Mouse (Mus musculus) liver, embryonic 15.5 days (tissue): Measurements from ENCODE around the gene St3gal6. TPM values are rescaled to one million over a fixed set of nuclear protein-coding genes. Genes with fewer than 3 reads are reported as not detected.
"Not testable (repeated sequence)": the region's sequence is repeated elsewhere in the genome, so short reads cannot be mapped to it uniquely, and the experiment has no call there.

Source experiments
- ATAC-seq: fragments of 200-750 bp; cut with Nextera tagmentation; 2 replicates; pipeline ENCODE4 v1.8.0; 2017; ENCODE audit warnings: moderate number of reproducible peaks, mild to moderate bottlenecking, moderate library complexity; ENCODE audit not compliant: insufficient read depth
- H3K27ac ChIP-seq: fragments of 300-500 bp; sonication (generic); replicated peaks from 2 replicates; pipeline ENCODE4 v1.5.1; 2015; ENCODE audit warnings: mild to moderate bottlenecking, inconsistent platforms
- H3K27me3 ChIP-seq: fragments of 300-500 bp; sonication (generic); 2 replicates; pipeline ENCODE4 v1.6.1; 2015; ENCODE audit warnings: mild to moderate bottlenecking, inconsistent platforms
- H3K36me3 ChIP-seq: fragments of 300-500 bp; sonication (generic); replicated peaks from 2 replicates; pipeline ENCODE4 v1.6.1; 2015; ENCODE audit warnings: moderate library complexity, mild to moderate bottlenecking, inconsistent platforms
- H3K4me1 ChIP-seq: fragments of 300-500 bp; sonication (generic); replicated peaks from 2 replicates; pipeline ENCODE4 v1.6.1; 2015; ENCODE audit warnings: inconsistent platforms
- H3K4me2 ChIP-seq: fragments of 300-500 bp; sonication (generic); 2 replicates; pipeline ENCODE4 v1.6.1; 2015; ENCODE audit warnings: moderate library complexity, mild to moderate bottlenecking, inconsistent platforms
- H3K4me3 ChIP-seq: fragments of 300-500 bp; sonication (generic); replicated peaks from 2 replicates; pipeline ENCODE4 v1.5.1; 2015; ENCODE audit warnings: mild to moderate bottlenecking, inconsistent platforms
- H3K9ac ChIP-seq: fragments of 300-500 bp; sonication (generic); 2 replicates; pipeline ENCODE4 v1.6.1; 2015; ENCODE audit warnings: moderate library complexity, mild to moderate bottlenecking, inconsistent platforms
- H3K9me3 ChIP-seq: fragments of 300-500 bp; sonication (generic); replicated peaks from 2 replicates; pipeline ENCODE4 v1.6.1; 2016; ENCODE audit warnings: inconsistent platforms
- WGBS: fragments of 180-500 bp; shearing (Covaris S2); methylation state at CpG from one replicate; pipeline ENCODE4 v1.1.7; 2015; ENCODE audit warnings: mixed read lengths; ENCODE audit not compliant: insufficient replicate concordance; 5-methylcytosine and 5-hydroxymethylcytosine counted together
- polyA plus RNA-seq: library from polyadenylated mRNA; unstranded; fragments of >200 nt; fragmentation: Nextera tagmentation; extraction: Ambion mirVana; gene quantifications from 2 replicates; pipeline ENCODE4 v1.2.1, GENCODE M21; 2015

The St3gal6 gene
- polyA plus RNA-seq, 1 experiment from 2014 or later: 25.7 TPM

- no peak for ATAC-seq
- H3K4me2 ChIP-seq: no peak overlapping the region
- H3K9me3 ChIP-seq: no peaks in the 10 kb centered on the region
- H3K4me1 ChIP-seq: peaks cover 13% of the 10 kb centered on the region
- no peaks in the 10 kb centered on the region for H3K27me3 ChIP-seq
- no peak overlapping the region for H3K9ac ChIP-seq
- peak overlapping the region; percentile 16; the same call in 1 of the 2 replicates for H3K27ac ChIP-seq
- no peak overlapping the region for H3K4me3 ChIP-seq
- WGBS: 68% methylated on average over 3 of the region's 3 CpGs
- H3K36me3 ChIP-seq: peaks cover 74% of the 10 kb centered on the region
These were observed 48.4 kb downstream of the St3gal6 start for GRCm38 (mm10) chr16:58475544-58476154.

DNA sequence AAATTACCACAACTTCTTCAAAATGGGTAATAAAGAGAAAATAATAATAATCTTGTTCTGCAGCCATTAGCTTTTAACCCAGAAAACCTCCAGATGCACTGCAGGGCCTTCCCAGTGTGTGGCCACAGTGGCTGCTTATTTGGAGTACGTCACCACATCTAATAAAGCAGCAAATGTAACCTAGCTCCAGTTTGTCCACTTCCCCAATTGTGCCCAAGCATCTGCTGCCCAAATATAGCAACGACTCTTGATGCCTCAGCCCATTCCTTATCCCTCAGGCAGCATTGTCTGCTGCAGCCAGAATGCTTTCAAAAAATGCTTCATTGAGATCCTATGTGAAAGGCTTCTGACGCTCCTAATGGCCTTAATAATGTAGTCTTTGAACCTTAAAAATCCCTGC lies 49.2 kb downstream of the St3gal6 start:
- WGBS: 56% methylated on average over 3 of the region's 3 CpGs
- Histone ChIP-seq H3K4me1 (peaks cover 15% of the 10 kb centered on the region), H3K4me3 (no peak overlapping the region), H3K27ac (no peak overlapping the region), H3K9ac (no peak overlapping the region), H3K9me3 (no peaks in the 10 kb centered on the region), H3K4me2 (no peak overlapping the region), H3K36me3 (peaks cover 78% of the 10 kb centered on the region), H3K27me3 (no peaks in the 10 kb centered on the region)
- ATAC-seq: no peak

DNA sequence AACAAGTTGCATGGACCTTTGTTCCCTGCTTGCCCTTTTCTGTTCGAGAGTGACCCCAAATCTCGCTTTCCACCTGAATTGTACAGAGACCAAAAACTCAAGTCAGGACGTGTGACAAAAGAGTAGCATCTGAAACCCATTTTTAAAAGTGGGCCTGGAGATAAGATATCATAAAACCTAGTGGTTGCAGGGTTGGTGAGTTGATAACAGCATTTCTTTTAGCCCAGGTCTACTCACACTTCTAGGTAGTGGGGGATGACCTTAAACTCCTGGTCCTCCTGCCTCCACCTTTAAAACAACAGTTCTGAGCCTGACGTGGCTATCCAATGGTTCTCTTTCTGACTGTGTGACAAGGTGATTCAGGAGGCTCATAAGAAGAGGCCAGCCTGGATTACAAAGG lies 53.2 kb downstream of the St3gal6 start:
- Histone ChIP-seq H3K27ac (no peak overlapping the region), H3K9me3 (no peaks in the 10 kb centered on the region), H3K4me1 (peaks cover 10% of the 10 kb centered on the region), H3K4me3 (no peak overlapping the region), H3K4me2 (no peak overlapping the region), H3K36me3 (peaks cover 77% of the 10 kb centered on the region), H3K27me3 (no peaks in the 10 kb centered on the region), H3K9ac (no peak overlapping the region)
- whole genome bisulfite sequencing: 47% methylated on average over 4 of the region's 4 CpGs
- ATAC-seq: no peak

DNA sequence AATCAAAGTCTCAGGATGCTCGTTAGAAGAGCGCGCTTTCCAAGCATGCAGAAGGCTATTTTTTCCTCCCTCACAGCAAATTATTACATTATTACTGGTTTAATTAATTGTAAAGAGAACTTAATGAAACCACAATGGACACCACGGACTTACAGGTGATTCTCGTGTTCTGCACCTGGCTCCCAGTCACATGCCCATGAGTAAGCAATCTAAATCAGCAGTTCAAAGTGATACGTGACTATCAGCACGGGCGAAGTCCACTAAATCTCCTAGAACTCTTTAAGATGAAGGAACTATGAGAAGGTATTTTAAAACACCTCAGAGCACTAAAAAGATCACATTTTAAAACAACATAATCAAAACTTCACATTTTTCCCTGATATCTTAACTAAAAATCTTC lies 54.0 kb downstream of the St3gal6 start:
- WGBS: 80% methylated on average over 8 of the region's 8 CpGs
- H3K27ac ChIP-seq: no peak overlapping the region
- no peaks in the 10 kb centered on the region for H3K27me3 ChIP-seq
- no peak overlapping the region for H3K4me3 ChIP-seq
- H3K9me3 ChIP-seq: no peaks in the 10 kb centered on the region
- H3K4me2 ChIP-seq: no peak overlapping the region
- ATAC-seq: no peak
- H3K4me1 ChIP-seq: peaks cover 13% of the 10 kb centered on the region
- H3K36me3 ChIP-seq: peaks cover 74% of the 10 kb centered on the region
- H3K9ac ChIP-seq: no peak overlapping the region

GRCm38 (mm10) chr16:58465412-58465811 lies 58.6 kb downstream of the St3gal6 start:
- 0 out of 2 replicates have a peak overlapping the region, but pooled peaks have one; percentile 21 for H3K27ac ChIP-seq
- H3K4me1 ChIP-seq: peaks cover 15% of the 10 kb centered on the region
- 64% methylated on average over 9 of the region's 9 CpGs for WGBS
- ATAC-seq: no peak
- peaks cover 40% of the 10 kb centered on the region for H3K36me3 ChIP-seq
- H3K4me3 ChIP-seq: no peak overlapping the region
- no peaks in the 10 kb centered on the region for H3K9me3 ChIP-seq
- H3K27me3 ChIP-seq: no peaks in the 10 kb centered on the region
- no peak overlapping the region for H3K9ac ChIP-seq
- H3K4me2 ChIP-seq: no peak overlapping the region

- no peak overlapping the region for H3K9ac ChIP-seq
- peaks cover 25% of the 10 kb centered on the region for H3K4me1 ChIP-seq
- no peaks in the 10 kb centered on the region for H3K9me3 ChIP-seq
- no peaks in the 10 kb centered on the region for H3K27me3 ChIP-seq
- H3K27ac ChIP-seq: no peak overlapping the region
- no peak for ATAC-seq
- H3K36me3 ChIP-seq: peaks cover 30% of the 10 kb centered on the region
- 89% methylated on average over 14 of the region's 14 CpGs for WGBS
- no peak overlapping the region for H3K4me2 ChIP-seq
- no peak overlapping the region for H3K4me3 ChIP-seq
These were observed 60.0 kb downstream of the St3gal6 start for GRCm38 (mm10) chr16:58464051-58464450.

DNA sequence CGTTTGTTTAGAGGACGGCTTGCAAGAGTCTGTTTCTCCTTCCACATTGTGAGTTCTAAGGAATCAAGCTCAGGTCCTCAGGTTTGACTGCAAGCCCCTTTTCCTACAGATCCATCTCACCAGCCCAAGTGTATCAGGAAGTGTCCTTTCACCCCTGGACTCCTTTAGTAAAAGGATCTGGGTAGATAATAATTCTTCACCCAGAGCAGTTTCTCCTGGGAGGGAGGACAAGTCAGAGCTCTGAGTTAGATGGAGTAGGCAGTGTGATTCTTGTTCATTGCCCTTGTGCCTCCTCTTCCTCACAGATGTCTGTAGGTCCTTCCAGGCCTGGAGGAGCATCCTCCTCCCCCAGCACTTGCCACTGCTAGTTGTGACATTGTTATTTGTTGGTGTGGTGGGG lies 61.5 kb downstream of the St3gal6 start:
- Histone ChIP-seq H3K4me2 (no peak overlapping the region), H3K36me3 (peaks cover 26% of the 10 kb centered on the region), H3K4me3 (no peak overlapping the region), H3K27me3 (no peaks in the 10 kb centered on the region), H3K27ac (peak overlapping the region; percentile 41; the same call in 1 of the 2 replicates), H3K9me3 (no peaks in the 10 kb centered on the region), H3K4me1 (peaks cover 37% of the 10 kb centered on the region), H3K9ac (no peak overlapping the region)
- no peak for ATAC-seq
- WGBS: 76% methylated on average over 2 of the region's 2 CpGs

DNA sequence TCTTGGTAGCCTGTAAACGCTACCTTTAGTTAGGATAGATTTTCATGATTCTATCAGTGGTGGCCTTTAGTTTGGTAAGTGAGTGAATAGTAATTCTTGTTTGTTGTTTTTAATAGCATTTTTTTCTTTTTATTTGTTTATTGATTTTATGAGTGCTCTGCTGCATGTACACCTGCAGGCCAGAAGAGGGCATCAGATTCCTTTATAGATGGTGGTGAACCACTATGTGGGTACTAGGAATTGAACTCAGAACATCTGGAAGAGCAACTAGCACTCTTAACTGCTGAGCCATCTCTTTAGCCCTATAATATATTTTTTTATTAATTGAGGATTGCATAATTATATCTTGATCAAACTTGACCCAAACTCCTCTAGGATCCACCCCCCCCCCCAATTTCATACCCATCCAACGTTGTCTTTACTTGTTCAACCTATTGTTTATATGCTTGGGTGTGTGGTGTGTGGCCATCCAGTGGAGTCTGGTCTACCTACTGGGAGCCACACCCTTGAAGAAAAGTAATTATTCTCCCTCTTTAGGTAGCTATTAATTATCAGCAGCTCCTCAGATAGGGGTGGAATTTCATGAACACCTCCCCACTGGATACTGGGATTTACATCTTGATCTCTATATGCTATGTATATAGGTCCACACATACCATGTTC lies 62.1 kb downstream of the St3gal6 start:
- H3K27ac ChIP-seq: peak overlapping the region; percentile 41; the same call in 1 of the 2 replicates
- no peak for ATAC-seq
- H3K9ac ChIP-seq: no peak overlapping the region
- 75% methylated on average over 2 of the region's 2 CpGs for WGBS
- H3K27me3 ChIP-seq: no peaks in the 10 kb centered on the region
- peaks cover 42% of the 10 kb centered on the region for H3K4me1 ChIP-seq
- peaks cover 21% of the 10 kb centered on the region for H3K36me3 ChIP-seq
- H3K4me2 ChIP-seq: no peak overlapping the region
- H3K4me3 ChIP-seq: no peak overlapping the region
- no peaks in the 10 kb centered on the region for H3K9me3 ChIP-seq

DNA sequence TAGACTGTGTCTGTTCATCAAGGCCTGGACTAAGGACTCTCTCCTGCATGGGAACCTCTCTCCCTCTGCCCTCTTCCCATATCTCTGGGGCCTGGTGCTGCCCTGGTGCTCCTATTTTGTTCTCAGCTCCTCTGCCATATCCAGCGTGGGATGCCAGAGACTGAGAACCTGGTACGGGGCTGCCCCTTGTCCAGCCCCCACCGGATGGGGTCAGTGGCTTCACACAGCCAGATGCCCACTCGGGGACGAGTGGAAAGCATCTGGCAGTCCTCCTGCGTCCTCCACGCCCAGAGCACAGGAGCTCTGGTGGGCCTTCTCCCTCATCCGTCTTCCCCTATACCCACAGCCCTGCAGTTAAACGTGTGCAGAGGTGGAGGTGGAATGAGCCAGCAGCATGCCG lies 63.7 kb downstream of the St3gal6 start:
- peaks cover 11% of the 10 kb centered on the region; the same call in 1 of the 2 replicates for H3K36me3 ChIP-seq
- H3K9ac ChIP-seq: no peak overlapping the region
- H3K4me1 ChIP-seq: peaks cover 52% of the 10 kb centered on the region
- H3K4me2 ChIP-seq: peak overlapping the region; percentile 0; the same call in 1 of the 2 replicates
- no peaks in the 10 kb centered on the region for H3K9me3 ChIP-seq
- WGBS: 75% methylated on average over 10 of the region's 10 CpGs
- 0 out of 2 replicates have a peak, but pooled peaks have one; percentile 14 for ATAC-seq
- H3K27ac ChIP-seq: peak overlapping the region; percentile 57
- no peak overlapping the region for H3K4me3 ChIP-seq
- H3K27me3 ChIP-seq: no peaks in the 10 kb centered on the region

DNA sequence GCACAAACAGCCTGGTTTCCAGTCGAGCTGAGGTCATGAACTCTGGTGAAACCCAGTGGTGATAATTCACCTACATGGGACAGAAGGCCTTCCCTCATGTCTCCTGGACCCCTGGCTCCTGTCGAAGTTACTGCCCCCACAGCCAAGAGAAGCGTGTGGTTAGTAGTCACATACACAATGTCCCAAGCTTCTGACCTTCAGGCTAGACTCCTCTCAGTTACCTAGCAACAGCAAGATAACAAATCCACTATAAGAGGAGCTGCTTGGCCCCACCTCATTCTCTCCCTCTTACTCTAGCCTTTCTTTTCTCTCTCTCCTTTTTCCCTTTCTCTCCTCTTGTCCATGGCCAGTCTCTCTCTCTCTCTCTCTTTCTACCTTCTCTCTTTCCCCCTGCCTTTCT lies 64.1 kb downstream of the St3gal6 start:
- not testable (repeated sequence) for ATAC-seq, H3K27me3 ChIP-seq, H3K9ac ChIP-seq, H3K4me3 ChIP-seq, H3K36me3 ChIP-seq, H3K9me3 ChIP-seq
- Histone ChIP-seq H3K4me1 (peaks cover 54% of the 10 kb centered on the region), H3K27ac (peak overlapping the region; percentile 57; the same call in 1 of the 2 replicates), H3K4me2 (peak overlapping the region; percentile 0; the same call in 1 of the 2 replicates)
- 38% methylated on average over 3 of the region's 3 CpGs for WGBS

- Histone ChIP-seq H3K27me3 (no peaks in the 10 kb centered on the region), H3K4me3 (no peak overlapping the region), H3K9ac (0 out of 2 replicates have a peak overlapping the region, but pooled peaks have one; percentile 1), H3K9me3 (no peaks in the 10 kb centered on the region), H3K36me3 (0 out of 2 replicates have a peak, but pooled peaks cover 9% of the 10 kb centered on the region), H3K4me2 (peak overlapping the region; percentile 31), H3K4me1 (peaks cover 74% of the 10 kb centered on the region), H3K27ac (peak overlapping the region; percentile 73)
- WGBS: 12% methylated on average over 6 of the region's 6 CpGs
- no peak for ATAC-seq
These were observed 67.1 kb downstream of the St3gal6 start for GRCm38 (mm10) chr16:58456991-58457390.
